Mouse (Mus musculus): Measurements from ENCODE around the gene Mab21l1.

The Mab21l1 gene

DNA sequence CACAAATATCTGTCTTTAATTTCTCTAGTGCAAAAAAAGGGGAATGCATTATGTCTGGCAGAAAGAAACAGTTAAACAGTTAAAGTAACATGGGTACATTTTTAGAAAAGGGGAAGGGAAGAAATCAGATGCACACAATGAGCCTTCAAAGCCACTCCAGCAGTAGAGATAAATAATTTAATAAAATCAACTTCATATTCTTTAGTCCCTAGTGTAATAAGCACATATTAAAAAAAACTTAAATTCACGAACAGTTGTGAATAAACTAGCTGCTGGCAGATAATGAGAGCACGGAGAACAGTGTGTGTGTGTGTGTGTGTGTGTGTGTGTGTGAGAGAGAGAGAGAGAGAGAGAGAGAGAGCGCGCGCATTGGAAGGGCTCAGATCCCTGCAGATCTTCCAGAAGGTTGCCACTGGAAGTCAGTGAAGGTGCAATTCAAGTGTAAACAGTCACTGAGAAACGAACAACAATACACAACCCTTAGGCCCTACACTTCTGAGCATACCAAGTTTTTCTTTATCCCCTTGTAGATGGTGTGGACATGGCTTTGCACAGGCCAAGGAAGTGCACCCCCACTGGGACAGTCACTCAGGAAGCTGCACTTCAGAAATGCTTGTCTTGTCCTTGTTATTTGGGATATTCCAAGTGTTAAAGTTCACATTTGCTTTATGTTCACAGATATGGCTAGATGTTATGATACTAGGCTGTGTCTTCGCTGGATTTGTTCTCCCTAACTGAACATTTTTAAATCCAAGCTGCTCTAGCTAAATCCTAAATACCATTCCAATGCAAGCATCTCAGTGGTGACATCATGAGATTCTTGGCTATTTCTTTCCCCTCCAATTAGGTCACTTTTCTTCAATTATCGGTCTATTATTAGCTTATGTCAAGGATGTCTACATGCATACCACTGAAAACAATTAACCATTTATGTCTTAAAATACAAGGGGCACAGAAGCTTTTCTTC lies 3.3 kb upstream of the Mab21l1 start:
- no peak for DNase-seq (ENCODE audit: low spot score)

DNA sequence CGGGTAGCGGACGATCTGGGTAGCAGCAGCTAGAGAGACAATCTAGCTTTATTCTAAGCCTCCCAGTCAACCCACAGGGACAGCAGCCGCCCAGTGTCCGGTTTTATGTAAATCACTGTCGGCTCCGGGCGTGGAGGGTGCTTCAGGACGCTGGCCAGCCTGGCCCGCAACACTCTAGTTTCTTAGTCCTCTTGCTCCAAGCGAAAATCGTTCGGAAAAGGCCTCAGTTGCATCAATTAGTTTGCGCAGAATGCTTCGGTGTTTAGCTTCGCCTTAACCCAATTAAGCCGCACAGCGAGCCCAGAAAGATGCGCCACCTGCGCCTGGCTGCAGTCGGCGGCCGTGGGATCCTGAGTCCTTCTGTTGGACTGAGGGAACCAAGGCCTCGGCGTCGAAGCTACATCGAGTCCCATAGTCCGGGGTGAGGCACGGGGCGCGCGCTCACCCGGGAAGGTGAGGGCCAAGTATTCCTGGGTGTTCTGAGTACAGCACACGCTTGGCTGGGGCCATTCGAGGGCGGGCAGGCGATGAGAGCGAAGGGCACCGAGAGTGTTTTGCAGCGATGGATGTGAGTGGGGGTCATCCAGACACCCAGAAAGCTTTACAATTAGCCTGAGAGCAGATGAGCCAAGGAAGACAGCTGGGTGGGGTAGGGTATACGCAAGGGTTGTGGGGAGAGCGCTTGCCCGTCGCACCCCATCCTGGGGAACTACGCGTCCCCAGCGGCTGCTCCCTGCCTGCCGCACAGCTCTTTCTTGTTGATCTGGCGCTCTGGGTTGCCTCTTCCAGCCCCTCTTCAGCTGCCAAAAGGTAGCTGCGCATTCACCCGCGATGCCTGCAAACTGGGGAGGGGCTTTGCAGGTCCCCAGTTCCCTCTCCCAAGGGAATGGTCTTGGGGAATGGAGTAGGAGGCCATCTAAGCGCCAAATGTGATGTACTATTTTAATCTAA lies 1.9 kb upstream of the Mab21l1 start:
- DNase-seq (ENCODE audit: low spot score): no peak

DNA sequence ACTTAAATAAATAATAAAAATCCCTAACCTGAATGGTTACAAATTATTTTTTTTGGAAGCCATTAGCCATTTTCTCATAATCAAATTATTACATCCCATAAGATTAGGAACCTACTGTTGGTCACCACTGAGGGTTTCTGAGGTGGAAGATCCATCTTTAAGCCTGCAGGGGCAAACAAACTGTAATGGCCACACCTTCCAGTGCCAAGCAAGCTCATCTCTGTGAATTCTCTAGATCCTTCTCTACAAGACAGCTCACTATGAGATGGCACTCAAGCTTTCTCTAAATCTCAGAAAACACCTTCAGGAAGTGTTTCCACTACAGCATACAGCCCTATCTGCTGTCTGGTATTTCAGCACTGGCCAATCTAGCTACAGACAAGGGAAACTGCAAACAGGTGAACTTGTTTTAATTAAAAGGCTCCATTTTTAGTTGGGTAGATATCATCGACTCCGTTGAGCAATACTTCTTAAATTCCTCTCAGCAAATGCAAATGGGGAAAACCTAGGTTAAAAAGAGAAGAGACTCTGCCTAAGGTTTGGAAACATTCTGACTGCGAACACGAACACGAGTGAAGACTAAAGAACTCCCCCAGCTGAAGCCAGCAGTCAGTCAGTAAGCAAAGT lies 768 bp upstream of the Mab21l1 start:
- no peak for DNase-seq (ENCODE audit: low spot score)

DNA sequence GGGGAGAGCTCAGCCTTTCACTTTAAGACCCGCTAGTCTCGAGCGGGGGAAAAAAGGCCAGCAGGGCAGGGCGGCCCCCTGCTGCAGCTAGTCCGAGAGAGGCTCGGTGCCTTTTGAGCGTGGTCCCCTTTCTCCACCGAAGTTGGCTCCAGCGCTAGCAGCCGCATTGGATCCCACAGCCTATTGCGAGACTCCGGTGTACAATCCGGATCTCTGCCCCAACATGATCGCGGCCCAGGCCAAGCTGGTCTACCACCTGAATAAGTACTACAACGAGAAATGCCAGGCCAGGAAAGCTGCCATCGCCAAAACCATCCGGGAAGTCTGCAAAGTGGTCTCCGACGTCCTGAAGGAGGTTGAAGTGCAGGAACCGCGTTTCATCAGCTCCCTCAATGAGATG lies 461 bp downstream of the Mab21l1 start:
- no peak for DNase-seq (ENCODE audit: low spot score)

DNA sequence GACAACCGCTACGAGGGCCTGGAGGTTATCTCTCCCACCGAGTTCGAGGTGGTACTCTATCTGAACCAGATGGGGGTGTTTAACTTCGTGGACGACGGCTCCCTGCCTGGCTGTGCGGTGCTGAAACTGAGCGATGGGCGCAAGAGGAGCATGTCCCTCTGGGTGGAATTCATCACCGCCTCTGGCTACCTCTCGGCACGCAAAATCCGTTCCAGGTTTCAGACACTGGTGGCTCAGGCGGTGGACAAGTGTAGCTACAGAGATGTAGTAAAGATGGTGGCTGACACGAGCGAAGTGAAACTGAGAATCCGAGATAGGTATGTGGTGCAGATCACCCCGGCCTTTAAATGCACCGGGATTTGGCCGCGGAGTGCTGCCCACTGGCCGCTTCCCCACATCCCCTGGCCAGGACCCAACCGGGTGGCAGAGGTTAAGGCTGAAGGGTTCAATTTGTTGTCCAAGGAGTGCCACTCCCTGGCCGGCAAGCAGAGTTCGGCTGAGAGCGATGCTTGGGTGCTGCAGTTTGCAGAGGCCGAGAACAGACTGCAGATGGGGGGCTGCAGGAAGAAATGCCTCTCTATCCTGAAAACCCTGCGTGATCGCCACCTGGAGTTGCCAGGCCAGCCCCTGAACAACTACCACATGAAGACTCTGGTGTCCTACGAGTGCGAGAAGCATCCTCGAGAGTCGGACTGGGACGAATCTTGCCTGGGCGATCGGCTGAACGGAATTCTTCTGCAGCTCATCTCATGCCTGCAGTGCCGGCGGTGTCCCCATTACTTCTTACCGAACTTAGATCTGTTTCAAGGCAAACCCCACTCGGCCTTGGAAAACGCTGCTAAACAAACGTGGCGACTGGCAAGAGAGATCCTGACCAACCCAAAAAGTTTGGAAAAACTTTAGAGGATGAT lies 1.1 kb downstream of the Mab21l1 start:
- DNase-seq (ENCODE audit: low spot score): no peak

DNA sequence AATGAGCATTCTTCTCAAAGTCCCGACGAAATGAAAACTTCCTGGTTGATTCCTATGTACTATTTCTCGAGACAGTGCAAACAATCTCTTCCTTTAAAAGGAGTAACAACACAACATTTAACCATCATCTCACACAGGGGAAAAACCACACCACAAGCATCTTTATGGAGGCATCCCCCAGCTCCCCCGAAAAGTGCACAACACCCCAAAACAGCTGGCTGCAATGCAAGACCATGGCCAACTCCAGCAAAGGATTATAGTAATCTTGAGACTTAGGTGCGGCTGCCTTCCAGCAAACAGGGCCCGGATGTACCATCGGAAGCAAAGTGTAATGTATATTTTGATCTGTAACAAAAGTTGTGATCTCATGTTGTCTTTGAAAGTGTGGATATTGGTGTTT lies 1.8 kb downstream of the Mab21l1 start:
- DNase-seq (ENCODE audit: low spot score): no peak

DNA sequence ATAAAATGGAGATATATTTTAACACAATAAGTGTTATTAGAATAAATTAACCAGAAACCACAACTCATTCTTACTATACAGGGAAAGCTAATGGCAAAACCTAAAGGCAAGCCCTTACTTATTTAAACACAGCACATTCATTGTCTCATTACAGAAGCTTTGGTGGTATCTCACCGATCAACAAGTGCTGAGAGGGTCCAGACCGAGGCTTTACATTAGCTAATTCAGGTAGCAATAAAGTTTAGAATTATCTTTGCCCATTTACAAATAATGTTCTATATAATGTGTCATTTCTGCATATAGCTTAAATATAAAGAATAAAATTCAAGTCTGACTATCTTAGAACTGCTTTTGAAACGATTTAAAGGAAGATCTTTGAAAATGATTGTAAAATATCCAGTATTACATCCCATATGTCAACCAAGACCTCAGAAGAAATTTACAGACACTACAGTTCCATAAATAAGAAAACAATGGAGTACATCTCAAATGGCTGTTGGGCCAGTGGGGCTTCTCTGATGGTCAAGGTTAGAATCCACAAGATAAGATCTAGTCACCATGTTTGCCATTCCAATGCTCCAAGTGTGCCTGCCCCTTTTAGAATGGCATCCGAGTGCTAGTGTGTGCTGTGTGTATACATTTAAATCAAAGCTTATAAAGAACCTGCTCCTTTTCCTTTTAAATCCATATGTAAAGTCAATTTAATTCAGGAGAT lies 3.1 kb downstream of the Mab21l1 start:
- no peak for DNase-seq (ENCODE audit: low spot score)

DNA sequence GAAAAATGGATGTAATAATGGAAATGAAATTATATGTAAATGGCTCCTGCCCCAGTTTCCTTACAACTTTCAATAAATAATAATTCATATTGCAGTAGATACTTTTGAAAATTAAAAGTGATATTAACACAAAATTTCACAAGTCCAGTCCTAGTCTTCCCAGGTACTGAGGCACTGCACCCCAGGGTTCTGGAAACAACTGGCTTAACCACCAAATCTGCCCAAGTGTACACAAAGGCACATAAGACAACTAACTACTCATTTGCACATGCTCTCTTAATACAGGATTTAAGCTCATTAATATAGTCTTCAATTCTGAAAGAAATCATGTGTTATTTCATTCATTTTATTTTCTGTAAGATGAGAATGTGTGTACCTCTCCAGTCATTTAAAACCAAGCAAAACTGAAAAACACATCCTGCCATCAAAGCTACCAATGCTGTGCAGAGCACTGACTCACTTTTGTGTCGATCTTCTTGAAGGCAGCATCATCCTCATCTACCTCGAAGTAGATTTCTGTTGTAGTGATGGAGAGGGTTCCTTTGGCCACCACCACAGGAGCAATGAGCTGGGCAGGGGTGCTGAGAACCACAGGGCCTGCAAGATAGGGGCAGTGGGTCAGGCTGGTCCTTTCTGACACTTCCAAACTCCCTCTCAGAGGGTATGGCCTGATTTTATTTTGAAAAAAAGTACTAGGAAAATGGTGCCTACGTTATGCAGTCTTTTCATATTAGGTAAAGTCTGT lies 3.8 kb downstream of the Mab21l1 start:
- DNase-seq (ENCODE audit: low spot score): no peak

DNA sequence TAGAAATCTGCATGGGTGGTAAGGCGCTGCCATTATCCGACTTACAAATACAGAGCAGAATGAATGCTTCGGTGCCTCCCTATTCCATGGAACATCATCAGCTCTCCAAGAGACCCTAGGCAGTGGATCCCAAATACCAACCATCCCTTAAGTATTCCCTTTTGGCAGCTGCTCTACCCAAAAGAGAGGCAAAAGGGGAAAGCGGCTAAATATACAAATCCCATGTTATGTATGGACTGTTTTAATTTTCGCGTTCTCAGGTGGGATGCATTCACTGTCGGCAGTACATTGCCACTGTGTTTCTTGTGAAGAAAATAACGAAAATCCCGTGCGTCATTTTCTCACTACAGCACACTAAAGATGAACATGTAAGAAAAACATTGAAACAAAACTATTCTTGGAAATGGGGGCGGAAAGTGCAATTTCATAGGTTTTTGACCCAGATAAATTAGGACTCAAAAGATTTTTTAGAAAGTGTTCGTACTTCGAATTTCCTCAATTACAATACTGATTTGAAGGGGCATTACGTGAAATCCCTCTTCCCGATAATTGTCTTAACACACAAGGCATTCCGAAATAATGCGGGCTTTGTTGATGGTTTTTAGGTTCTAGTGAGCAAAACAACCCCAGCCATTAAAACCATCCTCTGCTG lies 4.7 kb downstream of the Mab21l1 start:
- no peak for DNase-seq (ENCODE audit: low spot score)

DNA sequence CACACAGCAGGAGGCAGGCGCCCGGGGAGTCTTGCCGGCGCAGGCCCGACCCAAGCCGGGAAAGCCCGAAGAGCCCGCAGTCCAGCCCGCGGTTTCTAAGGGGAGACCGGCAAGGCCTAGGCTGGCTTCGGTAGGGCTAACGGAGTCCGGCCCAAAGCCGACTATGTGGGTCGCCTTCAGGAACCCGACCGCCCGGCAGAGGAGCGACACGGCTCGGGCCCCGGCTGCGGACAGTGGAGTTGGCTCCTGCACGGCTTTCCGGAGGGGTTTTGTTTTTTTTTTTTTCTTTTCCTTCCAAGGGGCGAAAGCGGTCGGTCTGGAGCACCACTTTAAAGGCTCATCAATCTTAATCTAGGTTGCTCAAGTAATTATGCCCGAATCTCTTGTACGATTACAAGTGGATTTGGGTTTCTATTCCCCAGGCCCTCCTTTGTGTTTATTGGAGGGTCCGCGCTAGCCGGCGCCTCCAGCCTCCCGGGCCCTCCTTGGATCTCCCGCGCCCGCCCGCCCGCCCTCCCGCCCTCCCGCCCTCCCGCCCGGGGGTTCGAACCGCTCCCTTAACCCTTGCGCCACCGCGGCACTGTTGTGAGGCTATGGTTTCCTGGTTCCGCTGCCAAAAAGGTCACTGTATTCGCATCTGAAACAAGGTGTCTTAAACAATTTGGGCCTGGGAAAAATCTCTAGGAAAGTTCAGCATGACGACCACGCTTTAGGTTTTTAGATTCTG lies 5.3 kb downstream of the Mab21l1 start:
- DNase-seq (ENCODE audit: low spot score): no peak

DNA sequence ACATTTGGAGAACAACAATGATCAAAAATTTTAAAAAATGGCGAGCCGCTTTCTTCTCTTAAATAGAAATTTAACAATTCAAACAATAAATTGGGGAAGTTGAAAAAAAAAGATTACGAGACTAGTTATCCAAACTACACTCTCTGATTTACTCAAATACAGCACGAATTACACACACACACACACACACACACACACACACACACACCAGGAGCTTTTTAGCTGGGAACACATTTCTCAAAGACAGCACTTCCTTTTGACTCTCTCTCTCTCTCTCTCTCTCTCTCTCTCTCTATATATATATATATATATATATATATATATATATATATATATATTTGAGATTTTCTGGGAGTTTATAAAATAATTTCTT lies 5.9 kb downstream of the Mab21l1 start:
- DNase-seq (ENCODE audit: low spot score): no peak

DNA sequence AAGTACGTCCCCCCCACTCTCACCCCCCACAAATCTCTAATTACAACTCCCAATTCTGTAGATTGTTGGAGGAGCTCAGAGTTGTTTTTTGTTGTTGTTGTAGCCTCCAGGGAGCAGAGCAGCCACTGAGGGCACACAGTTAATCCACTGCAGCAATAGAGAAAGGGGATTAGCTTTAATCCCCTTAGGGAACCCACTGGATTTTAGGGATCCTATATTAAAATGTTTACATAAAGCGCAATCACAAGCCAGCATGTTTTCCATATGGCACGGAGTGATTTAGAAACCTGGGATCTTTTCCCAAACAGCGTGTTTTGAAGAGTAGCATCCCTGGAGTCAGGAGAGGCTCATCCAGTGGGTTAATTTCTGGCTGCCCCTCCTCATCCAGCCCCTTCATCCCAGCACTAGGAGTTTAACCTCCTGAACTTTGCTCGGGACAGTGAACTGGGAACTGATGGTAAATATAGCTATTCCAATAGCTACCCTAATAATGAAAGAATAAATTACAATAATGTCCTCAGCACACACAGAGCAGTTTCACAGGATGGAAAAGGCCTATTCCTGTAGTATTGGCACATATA lies 6.4 kb downstream of the Mab21l1 start:
- DNase-seq (ENCODE audit: low spot score): no peak

DNA sequence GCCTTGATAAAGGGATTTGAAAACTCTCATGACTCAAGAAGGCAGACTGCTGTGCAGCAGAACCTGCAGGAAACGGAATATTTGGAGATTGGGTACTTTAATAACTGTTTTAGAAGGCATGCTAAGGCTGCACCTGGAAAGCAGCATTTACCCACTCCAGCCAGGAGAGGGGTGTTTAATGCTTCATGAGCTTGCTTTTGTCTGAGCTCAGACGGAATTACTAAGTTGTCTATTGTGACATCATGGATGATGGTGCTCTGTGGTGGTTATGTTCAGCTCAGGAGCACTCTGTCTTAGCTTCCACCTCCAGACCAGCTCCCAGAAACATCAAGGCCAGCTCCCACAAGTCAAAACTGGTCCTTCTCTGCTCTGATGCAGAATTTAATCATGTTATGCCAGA lies 7.5 kb downstream of the Mab21l1 start:
- no peak for DNase-seq (ENCODE audit: low spot score)

DNA sequence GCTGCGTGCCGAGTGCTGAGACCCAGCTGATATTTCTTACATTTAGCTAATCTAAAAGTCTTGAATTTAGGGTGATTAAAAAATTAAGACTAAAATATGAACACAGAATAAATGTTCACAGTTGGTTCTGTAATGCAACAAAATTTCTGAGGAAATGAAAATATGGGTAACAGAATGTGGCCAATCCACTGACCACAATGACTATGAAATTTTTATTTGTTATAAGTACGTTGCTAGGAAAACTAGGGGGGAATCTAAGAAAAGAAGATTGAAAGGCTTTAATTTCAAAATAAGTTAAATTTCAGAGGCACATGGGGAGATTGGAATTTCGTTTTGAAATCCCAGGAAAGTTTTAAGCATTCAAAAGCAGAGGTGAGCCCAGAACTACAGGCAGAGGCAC lies 8.3 kb downstream of the Mab21l1 start:
- no peak for DNase-seq (ENCODE audit: low spot score)

DNA sequence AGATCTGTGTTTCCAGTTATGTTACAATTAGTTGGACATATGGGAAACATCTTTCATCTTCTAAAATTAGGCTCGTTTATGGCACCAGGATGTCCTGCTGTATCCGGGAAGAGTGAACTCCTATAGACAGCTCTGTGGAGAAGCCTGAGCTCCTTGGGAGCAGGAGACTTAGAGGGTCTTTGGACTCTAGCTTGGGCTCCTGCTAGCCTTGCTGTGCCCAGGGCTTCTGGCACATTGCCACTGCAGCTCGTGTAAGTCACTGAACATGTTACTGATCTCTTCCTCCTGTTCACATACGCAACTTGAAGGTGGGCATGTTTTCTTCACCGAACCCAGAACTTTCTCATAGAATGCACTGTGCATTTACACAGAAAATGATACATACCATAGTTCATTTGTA lies 9.9 kb downstream of the Mab21l1 start:
- DNase-seq (ENCODE audit: low spot score): no peak

DNA sequence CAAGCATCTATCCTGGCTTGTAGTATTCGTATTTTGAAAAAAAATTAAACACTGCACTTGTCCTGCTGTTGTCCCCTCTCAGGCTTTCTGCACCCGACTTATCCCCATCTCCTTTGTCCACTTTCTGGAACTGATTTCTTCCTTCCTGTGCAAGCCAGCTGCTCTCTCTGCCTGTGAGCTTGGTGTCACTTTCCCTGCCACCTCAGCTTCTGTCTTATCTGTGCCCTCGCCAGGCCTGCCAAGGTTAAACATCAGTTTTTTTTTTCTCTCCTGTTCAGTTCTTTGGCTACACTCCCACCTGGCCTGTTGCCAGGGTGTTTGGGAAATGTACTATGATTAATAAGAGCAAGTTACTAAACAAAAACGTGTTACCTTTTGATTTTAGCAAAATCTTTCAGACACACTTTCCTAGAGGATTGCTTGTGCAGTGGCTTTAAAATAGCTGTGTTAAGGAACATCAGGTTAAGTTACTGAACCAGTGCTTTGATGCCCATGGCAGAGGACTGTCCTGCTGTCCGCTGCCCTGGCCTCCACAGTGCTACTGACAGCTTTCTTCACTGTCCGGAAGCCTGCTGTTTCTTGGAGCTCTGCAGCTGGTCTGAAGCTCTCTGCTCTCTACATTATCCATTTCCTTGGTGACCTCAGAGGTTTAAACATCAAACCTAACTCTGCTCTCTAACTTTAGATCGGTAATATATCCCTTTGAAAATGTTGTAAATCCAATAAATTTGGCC lies 11.7 kb downstream of the Mab21l1 start:
- no peak for DNase-seq (ENCODE audit: low spot score)

DNA sequence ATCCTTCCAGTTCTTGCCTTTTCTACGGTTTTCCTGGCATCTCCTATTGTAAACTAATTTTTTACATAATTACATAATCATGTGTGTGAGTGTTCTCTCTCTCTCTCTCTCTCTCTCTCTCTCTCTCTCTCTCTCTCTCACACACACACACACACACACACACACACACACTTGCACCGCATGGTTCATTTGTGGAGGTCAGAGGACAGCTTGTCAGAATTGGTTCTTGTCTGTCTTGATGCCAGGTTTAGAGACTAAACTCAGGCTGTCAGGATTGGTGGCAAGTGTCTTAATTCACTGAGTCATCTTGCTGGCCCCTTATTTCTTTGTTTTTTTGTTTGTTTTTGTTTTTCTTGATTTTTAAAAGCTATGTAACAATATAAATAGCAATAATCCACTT lies 12.5 kb downstream of the Mab21l1 start:
- DNase-seq (ENCODE audit: low spot score): no peak

Data from c-Kit-positive CD71-positive TER-119-positive erythroid progenitor cells, embryonic 14.5 days (primary cell).